Mouse (Mus musculus): ENCODE data around the gene Ndufv3. TPM values are rescaled to one million over a fixed set of nuclear protein-coding genes. Genes with fewer than 3 reads are reported as not detected.

Ndufv3 gene
- polyA plus RNA-seq, 1 experiment from 2014 or later: 346 TPM

- Histone ChIP-seq H3K9ac (replicated peaks; ENCODE audit: low read depth, low read length) (no peak overlapping the region), H3K4me2 (replicated peaks; ENCODE audit: low read depth, low read length) (no peak overlapping the region), H3K4me3 (ENCODE audit: low read depth, low read length) (no peak overlapping the region), H3K4me1 (ENCODE audit: control insufficient read depth, insufficient read depth, low read length) (no peaks in the 10 kb centered on the region), H3K27me3 (ENCODE audit: control insufficient read depth, insufficient read depth, low read length) (no peaks in the 10 kb centered on the region), H3K9me3 (ENCODE audit: control insufficient read depth, low read depth, low read length) (no peaks in the 10 kb centered on the region), H3K27ac (ENCODE audit: low read length) (no peak overlapping the region), H3K36me3 (ENCODE audit: control insufficient read depth, insufficient read depth, low read length) (peaks cover 66% of the 10 kb centered on the region)
- ATAC-seq (ENCODE audit: insufficient number of reproducible peaks, insufficient read depth, low FRiP score, low read depth): no peak
- 81% methylated on average over 2 of the region's 2 CpGs for WGBS
Measured at GRCm38 (mm10) chr17:31503936-31504335, 16.0 kb upstream of the Ndufv3 start.

GRCm38 (mm10) chr17:31505013-31505412 lies 14.9 kb upstream of the Ndufv3 start:
- Histone ChIP-seq H3K27ac (ENCODE audit: low read length) (no peak overlapping the region), H3K36me3 (ENCODE audit: control insufficient read depth, insufficient read depth, low read length) (peaks cover 68% of the 10 kb centered on the region), H3K9ac (replicated peaks; ENCODE audit: low read depth, low read length) (no peak overlapping the region), H3K4me1 (ENCODE audit: control insufficient read depth, insufficient read depth, low read length) (no peaks in the 10 kb centered on the region), H3K4me3 (ENCODE audit: low read depth, low read length) (no peak overlapping the region), H3K27me3 (ENCODE audit: control insufficient read depth, insufficient read depth, low read length) (no peaks in the 10 kb centered on the region), H3K9me3 (ENCODE audit: control insufficient read depth, low read depth, low read length) (no peaks in the 10 kb centered on the region), H3K4me2 (replicated peaks; ENCODE audit: low read depth, low read length) (no peak overlapping the region)
- 90% methylated on average over 5 of the region's 5 CpGs for WGBS
- no peak for ATAC-seq (ENCODE audit: insufficient number of reproducible peaks, insufficient read depth, low FRiP score, low read depth)

- Histone ChIP-seq H3K4me2 (replicated peaks; ENCODE audit: low read depth, low read length) (no peak overlapping the region), H3K27me3 (ENCODE audit: control insufficient read depth, insufficient read depth, low read length) (no peaks in the 10 kb centered on the region), H3K9me3 (ENCODE audit: control insufficient read depth, low read depth, low read length) (no peaks in the 10 kb centered on the region), H3K9ac (replicated peaks; ENCODE audit: low read depth, low read length) (no peak overlapping the region), H3K4me3 (ENCODE audit: low read depth, low read length) (no peak overlapping the region), H3K27ac (ENCODE audit: low read length) (no peak overlapping the region), H3K36me3 (ENCODE audit: control insufficient read depth, insufficient read depth, low read length) (peaks cover 59% of the 10 kb centered on the region), H3K4me1 (ENCODE audit: control insufficient read depth, insufficient read depth, low read length) (no peaks in the 10 kb centered on the region; the same call in 1 of the 2 replicates)
- 88% methylated on average over 7 of the region's 7 CpGs for WGBS
- no peak for ATAC-seq (ENCODE audit: insufficient number of reproducible peaks, insufficient read depth, low FRiP score, low read depth)
Measured at GRCm38 (mm10) chr17:31506282-31506681, 13.6 kb upstream of the Ndufv3 start.

GRCm38 (mm10) chr17:31510944-31511343 lies 9.0 kb upstream of the Ndufv3 start:
- 93% methylated on average over 6 of the region's 6 CpGs for WGBS
- H3K4me1 ChIP-seq (ENCODE audit: control insufficient read depth, insufficient read depth, low read length): peaks cover 4% of the 10 kb centered on the region; the same call in 1 of the 2 replicates
- peaks cover 23% of the 10 kb centered on the region for H3K36me3 ChIP-seq (ENCODE audit: control insufficient read depth, insufficient read depth, low read length)

GRCm38 (mm10) chr17:31511792-31512495 lies 8.0 kb upstream of the Ndufv3 start:
- Histone ChIP-seq H3K27me3 (ENCODE audit: control insufficient read depth, insufficient read depth, low read length) (no peaks in the 10 kb centered on the region), H3K36me3 (ENCODE audit: control insufficient read depth, insufficient read depth, low read length) (peaks cover 20% of the 10 kb centered on the region), H3K4me3 (ENCODE audit: low read depth, low read length) (peak overlapping the region; percentile 60), H3K4me1 (ENCODE audit: control insufficient read depth, insufficient read depth, low read length) (peaks cover 4% of the 10 kb centered on the region; the same call in 1 of the 2 replicates), H3K9ac (replicated peaks; ENCODE audit: low read depth, low read length) (peak overlapping the region; percentile 74), H3K9me3 (ENCODE audit: control insufficient read depth, low read depth, low read length) (no peaks in the 10 kb centered on the region), H3K4me2 (replicated peaks; ENCODE audit: low read depth, low read length) (peak overlapping the region; percentile 77), H3K27ac (ENCODE audit: low read length) (peak overlapping the region; percentile 82)
- WGBS: under 1% methylated on average over 56 of the region's 56 CpGs
- peak; percentile 92 for ATAC-seq (ENCODE audit: insufficient number of reproducible peaks, insufficient read depth, low FRiP score, low read depth)

More at GRCm38 (mm10) chr17:31510944-31511343, 9.0 kb upstream of the Ndufv3 start:
- Histone ChIP-seq H3K27ac (ENCODE audit: low read length) (no peak overlapping the region), H3K9me3 (ENCODE audit: control insufficient read depth, low read depth, low read length) (no peaks in the 10 kb centered on the region), H3K4me2 (replicated peaks; ENCODE audit: low read depth, low read length) (peak overlapping the region; percentile 77), H3K9ac (replicated peaks; ENCODE audit: low read depth, low read length) (no peak overlapping the region), H3K27me3 (ENCODE audit: control insufficient read depth, insufficient read depth, low read length) (no peaks in the 10 kb centered on the region), H3K4me3 (ENCODE audit: low read depth, low read length) (peak overlapping the region; percentile 60; the same call in 1 of the 2 replicates)
- no peak for ATAC-seq (ENCODE audit: insufficient number of reproducible peaks, insufficient read depth, low FRiP score, low read depth)

- ATAC-seq (ENCODE audit: insufficient number of reproducible peaks, insufficient read depth, low FRiP score, low read depth): peak; percentile 3; the same call in 1 of the 2 replicates
- Histone ChIP-seq H3K4me3 (ENCODE audit: low read depth, low read length) (peak overlapping the region; percentile 60), H3K9ac (replicated peaks; ENCODE audit: low read depth, low read length) (peak overlapping the region; percentile 74), H3K36me3 (ENCODE audit: control insufficient read depth, insufficient read depth, low read length) (peaks cover 15% of the 10 kb centered on the region), H3K4me1 (ENCODE audit: control insufficient read depth, insufficient read depth, low read length) (peaks cover 4% of the 10 kb centered on the region; the same call in 1 of the 2 replicates), H3K4me2 (replicated peaks; ENCODE audit: low read depth, low read length) (peak overlapping the region; percentile 77), H3K27me3 (ENCODE audit: control insufficient read depth, insufficient read depth, low read length) (no peaks in the 10 kb centered on the region), H3K27ac (ENCODE audit: low read length) (peak overlapping the region; percentile 82; the same call in 1 of the 2 replicates), H3K9me3 (ENCODE audit: control insufficient read depth, low read depth, low read length) (no peaks in the 10 kb centered on the region)
- WGBS: 19% methylated on average over 6 of the region's 6 CpGs
Measured at GRCm38 (mm10) chr17:31512593-31512992, 7.3 kb upstream of the Ndufv3 start.

GRCm38 (mm10) chr17:31514696-31515095 lies 5.2 kb upstream of the Ndufv3 start:
- no peak overlapping the region for H3K4me3 ChIP-seq (ENCODE audit: low read depth, low read length)
- no peaks in the 10 kb centered on the region for H3K9me3 ChIP-seq (ENCODE audit: control insufficient read depth, low read depth, low read length)
- no peaks in the 10 kb centered on the region for H3K27me3 ChIP-seq (ENCODE audit: control insufficient read depth, insufficient read depth, low read length)
- peaks cover 4% of the 10 kb centered on the region; the same call in 1 of the 2 replicates for H3K4me1 ChIP-seq (ENCODE audit: control insufficient read depth, insufficient read depth, low read length)
- ATAC-seq (ENCODE audit: insufficient number of reproducible peaks, insufficient read depth, low FRiP score, low read depth): no peak
- H3K27ac ChIP-seq (ENCODE audit: low read length): no peak overlapping the region
- H3K36me3 ChIP-seq (ENCODE audit: control insufficient read depth, insufficient read depth, low read length): peaks cover under 1% of the 10 kb centered on the region
- 58% methylated on average over 1 of the region's 1 CpGs for WGBS
- H3K4me2 ChIP-seq (replicated peaks; ENCODE audit: low read depth, low read length): no peak overlapping the region
- no peak overlapping the region for H3K9ac ChIP-seq (replicated peaks; ENCODE audit: low read depth, low read length)

GRCm38 (mm10) chr17:31519344-31519945 lies 470 bp upstream of the Ndufv3 start:
- WGBS: 2% methylated on average over 7 of the region's 7 CpGs
- Histone ChIP-seq H3K27me3 (ENCODE audit: control insufficient read depth, insufficient read depth, low read length) (no peaks in the 10 kb centered on the region), H3K4me2 (replicated peaks; ENCODE audit: low read depth, low read length) (peak overlapping the region; percentile 74), H3K9me3 (ENCODE audit: control insufficient read depth, low read depth, low read length) (no peaks in the 10 kb centered on the region), H3K9ac (replicated peaks; ENCODE audit: low read depth, low read length) (no peak overlapping the region), H3K4me1 (ENCODE audit: control insufficient read depth, insufficient read depth, low read length) (no peaks in the 10 kb centered on the region), H3K4me3 (ENCODE audit: low read depth, low read length) (peak overlapping the region; percentile 82), H3K27ac (ENCODE audit: low read length) (no peak overlapping the region; the same call in 1 of the 2 replicates), H3K36me3 (ENCODE audit: control insufficient read depth, insufficient read depth, low read length) (peaks cover 6% of the 10 kb centered on the region)
- ATAC-seq (ENCODE audit: insufficient number of reproducible peaks, insufficient read depth, low FRiP score, low read depth): 0 out of 2 replicates have a peak, but pooled peaks have one; percentile 1

All from stomach, embryonic 14.5 days (tissue).